Mouse (Mus musculus) heart, adult 2 months (tissue): Measurements from ENCODE around the gene Schip1.

Source experiments
- CTCF ChIP-seq: fragments of 200-600 bp; IDR thresholded peaks from 2 replicates; pipeline ENCODE4 v1.8.1; 2022; ENCODE audit warnings: antibody characterized with exemption, mild to moderate bottlenecking, moderate library complexity
- EP300 ChIP-seq: fragments of 200-500 bp; IDR thresholded peaks from 2 replicates; pipeline ENCODE4 v1.6.1; 2011; ENCODE audit warnings: low read depth, low read length, control low read depth; ENCODE audit not compliant: insufficient read depth
- POLR2A ChIP-seq: fragments of 200-500 bp; IDR thresholded peaks from 2 replicates; pipeline ENCODE4 v1.6.1; 2011; ENCODE audit warnings: mild to moderate bottlenecking, low read depth, low read length, control low read depth; ENCODE audit not compliant: insufficient read depth

- TF ChIP-seq CTCF (no peak), POLR2A (no peak), EP300 (no peak)
Measured at GRCm38 (mm10) chr3:68055071-68055470, 9.5 kb upstream of the Schip1 start.
